Mouse (Mus musculus) midbrain, embryonic 14.5 days (tissue): ENCODE measurements around the gene Utrn. TPM values are rescaled to one million over a fixed set of nuclear protein-coding genes. Genes with fewer than 3 reads are reported as not detected.

ENCODE experiments used
- ATAC-seq: fragments of 200-750 bp; cut with Nextera tagmentation; 2 replicates; pipeline ENCODE4 v1.8.0; 2017; ENCODE audit warnings: moderate number of reproducible peaks, moderate library complexity; ENCODE audit not compliant: low FRiP score, low TSS enrichment
- DNase-seq: peaks from one replicate; pipeline ENCODE4 v3.0.0-alpha.2; 2015
- H3K27ac ChIP-seq: fragments of 300-500 bp; sonication (generic); replicated peaks from 2 replicates; pipeline ENCODE4 v1.5.1; 2014; ENCODE audit warnings: mild to moderate bottlenecking, low read depth, low read length, moderate library complexity
- H3K27me3 ChIP-seq: fragments of 300-500 bp; sonication (generic); 2 replicates; pipeline ENCODE4 v1.6.1; 2014; ENCODE audit warnings: low read length, control low read depth, mixed read lengths; ENCODE audit not compliant: control insufficient read depth, insufficient read depth
- H3K36me3 ChIP-seq: fragments of 300-500 bp; sonication (generic); 2 replicates; pipeline ENCODE4 v1.6.1; 2014; ENCODE audit warnings: low read length, control low read depth; ENCODE audit not compliant: control insufficient read depth, insufficient read depth
- H3K4me1 ChIP-seq: fragments of 300-500 bp; sonication (generic); 2 replicates; pipeline ENCODE4 v1.6.1; 2014; ENCODE audit warnings: mild to moderate bottlenecking, antibody characterized with exemption, low read length, control low read depth; ENCODE audit not compliant: control insufficient read depth, insufficient read depth
- H3K4me2 ChIP-seq: fragments of 300-500 bp; sonication (generic); 2 replicates; pipeline ENCODE4 v1.6.1; 2014; ENCODE audit warnings: mild to moderate bottlenecking, low read length, moderate library complexity
- H3K4me3 ChIP-seq: fragments of 300-500 bp; sonication (generic); replicated peaks from 2 replicates; pipeline ENCODE4 v1.5.1; 2014; ENCODE audit warnings: low read depth, low read length
- H3K9ac ChIP-seq: fragments of 300-500 bp; sonication (generic); replicated peaks from 2 replicates; pipeline ENCODE4 v1.6.1; 2014; ENCODE audit warnings: mild to moderate bottlenecking, low read length, moderate library complexity
- H3K9me3 ChIP-seq: fragments of 300-500 bp; sonication (generic); 2 replicates; pipeline ENCODE4 v1.6.1; 2016; ENCODE audit warnings: low read length, control low read depth, mixed read lengths; ENCODE audit not compliant: control insufficient read depth
- WGBS: fragments of 180-500 bp; shearing (Covaris S2); extraction: QIAGEN DNeasy Blood & Tissue Kit; methylation state at CpG from one replicate; pipeline ENCODE4 v1.1.7; 2014; 5-methylcytosine and 5-hydroxymethylcytosine counted together
- polyA plus RNA-seq: library from polyadenylated mRNA; unstranded; fragments of >200 nt; fragmentation: Nextera tagmentation; extraction: Ambion mirVana; gene quantifications from 2 replicates; pipeline ENCODE4 v1.2.1, GENCODE M21; 2014

The Utrn gene
- polyA plus RNA-seq, 1 experiment from 2014 or later = 19.1 TPM

- no peaks in the 10 kb centered on the region for H3K27me3 ChIP-seq
- no peak overlapping the region for H3K4me2 ChIP-seq
- WGBS = 92% methylated on average over 7 of the region's 7 CpGs
- H3K9ac ChIP-seq = no peak overlapping the region
- H3K36me3 ChIP-seq = no peaks in the 10 kb centered on the region
- no peaks in the 10 kb centered on the region for H3K9me3 ChIP-seq
- ATAC-seq (no peak), DNase-seq (no peak)
- no peak overlapping the region for H3K4me3 ChIP-seq
- no peak overlapping the region for H3K27ac ChIP-seq
- no peaks in the 10 kb centered on the region for H3K4me1 ChIP-seq
These were observed 167.5 kb downstream of the Utrn start for GRCm38 (mm10) chr10:12701694-12702093.

DNA sequence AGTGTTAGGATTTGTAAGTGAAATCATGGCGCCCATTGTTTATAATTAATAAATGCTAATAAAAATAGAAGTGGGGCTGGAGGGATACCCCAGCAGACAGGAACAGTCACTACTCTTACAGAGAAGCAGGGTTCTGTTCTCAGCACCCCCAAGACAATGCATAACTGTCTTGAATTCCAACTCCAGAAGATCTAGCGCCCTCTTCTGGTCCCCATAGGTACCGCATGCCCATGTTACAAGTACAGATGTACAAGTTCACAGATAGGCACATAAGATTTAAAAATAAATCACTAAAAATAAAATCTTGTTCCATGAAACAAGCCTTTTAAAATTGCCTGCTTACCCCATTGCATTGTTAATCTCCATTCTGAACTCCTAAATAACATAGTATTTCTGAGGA, 168.6 kb downstream of the Utrn start:
- no peak for ATAC-seq
- Histone ChIP-seq H3K27ac (no peak overlapping the region), H3K4me2 (no peak overlapping the region), H3K36me3 (no peaks in the 10 kb centered on the region), H3K4me1 (no peaks in the 10 kb centered on the region), H3K9ac (no peak overlapping the region), H3K27me3 (no peaks in the 10 kb centered on the region), H3K4me3 (no peak overlapping the region), H3K9me3 (no peaks in the 10 kb centered on the region)
- no peak for DNase-seq
- 83% methylated on average over 3 of the region's 3 CpGs for WGBS

GRCm38 (mm10) chr10:12697902-12698301, 171.3 kb downstream of the Utrn start:
- H3K4me1 ChIP-seq = no peaks in the 10 kb centered on the region
- H3K36me3 ChIP-seq = no peaks in the 10 kb centered on the region
- ATAC-seq (no peak), DNase-seq (no peak)
- no peaks in the 10 kb centered on the region for H3K9me3 ChIP-seq
- no peak overlapping the region for H3K9ac ChIP-seq
- H3K4me2 ChIP-seq = no peak overlapping the region
- no peak overlapping the region for H3K4me3 ChIP-seq
- H3K27me3 ChIP-seq = no peaks in the 10 kb centered on the region
- WGBS = 96% methylated on average over 3 of the region's 3 CpGs
- no peak overlapping the region for H3K27ac ChIP-seq

DNA sequence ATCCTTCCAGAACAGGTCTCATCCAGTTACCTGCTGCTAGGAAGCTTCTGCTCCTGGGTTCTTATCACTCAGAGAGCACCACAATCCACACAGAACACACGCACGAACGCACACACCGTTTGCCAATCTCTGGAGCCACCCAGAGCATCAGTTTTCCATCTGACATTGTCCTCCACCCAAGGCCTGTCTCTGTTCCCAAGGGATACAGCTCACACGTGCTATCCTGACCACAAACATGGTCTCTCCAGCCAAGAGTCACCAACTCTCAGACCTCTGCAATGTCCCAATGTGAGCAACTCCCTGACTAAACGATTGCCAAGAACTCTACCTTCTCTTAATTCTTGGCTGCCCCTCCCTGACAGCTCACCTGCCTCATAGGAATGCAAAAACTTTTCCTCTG, 172.5 kb downstream of the Utrn start:
- no peak for DNase-seq
- Histone ChIP-seq H3K36me3 (no peaks in the 10 kb centered on the region), H3K4me1 (no peaks in the 10 kb centered on the region), H3K4me2 (no peak overlapping the region), H3K9ac (no peak overlapping the region), H3K4me3 (no peak overlapping the region), H3K27ac (no peak overlapping the region), H3K9me3 (no peaks in the 10 kb centered on the region), H3K27me3 (no peaks in the 10 kb centered on the region)
- ATAC-seq = no peak
- WGBS = 89% methylated on average over 6 of the region's 6 CpGs

GRCm38 (mm10) chr10:12694774-12695173, 174.4 kb downstream of the Utrn start:
- Histone ChIP-seq H3K9me3 (no peaks in the 10 kb centered on the region), H3K9ac (no peak overlapping the region), H3K4me3 (no peak overlapping the region), H3K27me3 (no peaks in the 10 kb centered on the region), H3K27ac (no peak overlapping the region), H3K4me2 (no peak overlapping the region), H3K36me3 (no peaks in the 10 kb centered on the region), H3K4me1 (no peaks in the 10 kb centered on the region)
- 78% methylated on average over 6 of the region's 6 CpGs for WGBS
- DNase-seq (no peak), ATAC-seq (no peak)

DNA sequence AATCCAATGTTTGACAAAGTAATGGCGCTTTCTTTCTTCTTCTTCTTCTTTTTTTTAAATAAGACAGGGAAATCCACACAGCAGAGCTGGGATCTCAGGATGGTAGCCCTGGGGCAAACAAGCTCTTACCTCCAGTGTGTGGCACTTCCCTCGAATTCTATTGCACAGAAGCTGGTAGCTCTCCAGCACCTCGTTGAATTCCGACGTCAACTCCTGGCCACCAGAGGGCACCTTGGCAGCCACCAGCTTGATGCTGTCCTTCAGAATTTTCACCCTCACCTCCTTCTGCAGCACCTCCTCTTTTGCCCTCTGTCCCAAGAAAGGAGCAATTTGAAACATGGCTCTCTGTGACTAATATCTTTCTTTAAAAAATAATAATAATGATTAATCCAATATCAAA, 178.6 kb downstream of the Utrn start:
- Histone ChIP-seq H3K4me3 (no peak overlapping the region), H3K27me3 (no peaks in the 10 kb centered on the region), H3K4me2 (no peak overlapping the region), H3K27ac (no peak overlapping the region), H3K9me3 (no peaks in the 10 kb centered on the region), H3K36me3 (no peaks in the 10 kb centered on the region), H3K4me1 (no peaks in the 10 kb centered on the region), H3K9ac (no peak overlapping the region)
- WGBS = 19% methylated on average over 5 of the region's 5 CpGs
- peak; percentile 85 for DNase-seq
- 0 out of 2 replicates have a peak, but pooled peaks have one; percentile 55 for ATAC-seq

GRCm38 (mm10) chr10:12685683-12686082, 183.5 kb downstream of the Utrn start:
- DNase-seq (no peak), ATAC-seq (no peak)
- Histone ChIP-seq H3K27ac (no peak overlapping the region), H3K4me3 (no peak overlapping the region), H3K4me2 (no peak overlapping the region), H3K27me3 (no peaks in the 10 kb centered on the region), H3K9me3 (no peaks in the 10 kb centered on the region), H3K36me3 (no peaks in the 10 kb centered on the region), H3K9ac (no peak overlapping the region), H3K4me1 (no peaks in the 10 kb centered on the region)

DNA sequence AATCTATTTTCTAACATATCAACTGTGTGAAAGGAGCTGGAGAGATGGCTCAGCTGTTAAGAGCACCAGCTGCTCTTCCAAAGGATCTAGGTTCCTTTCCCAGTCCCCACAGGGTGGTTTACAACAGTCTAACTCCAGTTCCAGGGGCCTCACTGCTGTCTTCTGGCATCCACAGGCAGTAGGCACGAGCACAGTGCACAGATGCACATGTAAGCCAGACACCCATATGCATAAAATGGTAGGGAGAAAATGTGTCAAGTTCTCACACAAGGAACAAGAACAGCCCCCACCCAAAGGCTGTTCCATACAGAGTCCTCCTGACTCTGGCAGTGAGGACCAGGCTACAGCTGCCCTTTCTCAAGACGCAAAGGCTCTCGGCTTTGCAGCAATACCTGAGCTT, 185.1 kb downstream of the Utrn start:
- no peak overlapping the region for H3K27ac ChIP-seq
- H3K9me3 ChIP-seq = no peaks in the 10 kb centered on the region
- H3K4me3 ChIP-seq = no peak overlapping the region
- WGBS = 93% methylated on average over 3 of the region's 3 CpGs
- no peak overlapping the region for H3K9ac ChIP-seq
- H3K36me3 ChIP-seq = no peaks in the 10 kb centered on the region
- H3K4me2 ChIP-seq = no peak overlapping the region
- no peaks in the 10 kb centered on the region for H3K27me3 ChIP-seq
- H3K4me1 ChIP-seq = no peaks in the 10 kb centered on the region
- ATAC-seq (no peak), DNase-seq (no peak)

- DNase-seq (no peak), ATAC-seq (no peak)
- no peaks in the 10 kb centered on the region for H3K36me3 ChIP-seq
- WGBS = 91% methylated on average over 5 of the region's 5 CpGs
- no peaks in the 10 kb centered on the region for H3K27me3 ChIP-seq
- H3K4me1 ChIP-seq = no peaks in the 10 kb centered on the region
- H3K4me2 ChIP-seq = no peak overlapping the region
- no peak overlapping the region for H3K27ac ChIP-seq
- H3K4me3 ChIP-seq = no peak overlapping the region
- no peaks in the 10 kb centered on the region for H3K9me3 ChIP-seq
- no peak overlapping the region for H3K9ac ChIP-seq
These were observed 195.9 kb downstream of the Utrn start for GRCm38 (mm10) chr10:12673309-12673708.
